Mouse (Mus musculus) G1E (cell line): ENCODE results near the gene Marc1.

Source experiments
- CTCF ChIP-seq: IDR thresholded peaks from 2 replicates; pipeline ENCODE4 v1.5.1; 2012; ENCODE audit warnings: low read depth, low read length, inconsistent platforms, mixed read lengths
- GATA1 ChIP-seq: IDR thresholded peaks from 2 replicates; pipeline ENCODE4 v1.6.1; 2012; ENCODE audit warnings: borderline replicate concordance, low read length, inconsistent platforms, mixed read lengths
- POLR2AphosphoS5 ChIP-seq: IDR thresholded peaks from 2 replicates; pipeline ENCODE4 v1.6.1; 2012; ENCODE audit warnings: low read depth, low read length, inconsistent platforms; ENCODE audit not compliant: insufficient replicate concordance
- TAL1 ChIP-seq: conservative IDR thresholded peaks from 2 replicates; pipeline ENCODE4 v1.6.1; 2012; ENCODE audit warnings: low read depth, low read length, inconsistent platforms, mixed read lengths

DNA sequence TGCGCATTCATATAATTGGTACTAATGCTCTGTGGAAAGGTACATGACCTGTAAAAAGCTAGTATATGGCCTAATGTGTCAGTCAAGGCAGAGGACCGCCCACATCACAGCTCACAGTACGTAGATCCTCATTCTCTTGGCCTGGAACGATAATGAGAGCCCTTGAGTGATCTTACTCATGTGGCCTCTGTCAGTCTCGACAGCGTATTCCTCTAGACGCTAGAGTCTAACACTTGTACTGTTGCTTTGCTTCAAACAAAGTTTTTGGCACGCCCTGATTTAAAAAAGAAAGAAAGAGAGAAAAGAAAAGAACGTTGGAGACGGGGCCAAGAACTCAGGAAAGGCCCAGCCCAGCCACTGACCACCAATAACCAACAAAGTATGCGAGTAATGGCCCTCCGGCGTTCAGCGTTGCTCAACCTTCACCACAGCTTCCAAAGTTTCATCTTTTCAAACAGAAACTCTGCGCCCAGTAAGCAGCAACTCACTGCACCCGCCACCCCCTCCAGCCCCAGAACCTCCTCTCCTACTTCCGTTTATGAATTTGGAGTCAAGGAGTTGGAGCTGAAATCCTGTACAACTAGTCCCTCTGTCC lies 2.6 kb downstream of the Marc1 start:
- TF ChIP-seq CTCF (no peak), TAL1 (no peak), POLR2AphosphoS5 (no peak), GATA1 (no peak)
